Mouse (Mus musculus): ENCODE measurements at regions not wholly inside any gene's neighbourhood (a gene's known extent, or its start where the extent isn't known, plus 50 kb on each side); places are given as distances from the start of the nearest gene placed in this dataset.

GRCm38 (mm10) chr14:59063221-59063620 lies 79.5 kb downstream of the 1700129C05Rik start:
- TF ChIP-seq CTCF (IDR thresholded peaks at IDR 0.05; ENCODE audit: borderline replicate concordance, insufficient read depth, low read depth, low read length) (no peak), POLR2A (IDR thresholded peaks at IDR 0.05; ENCODE audit: borderline replicate concordance, insufficient read depth, low read length) (no peak)
